Mouse (Mus musculus) adrenal gland, postnatal 36 days (tissue): ENCODE data around the gene Pdgfc. TPM values are rescaled to one million over a fixed set of nuclear protein-coding genes. Genes with fewer than 3 reads are reported as not detected.
A peak's percentile ranks its signal among the peaks of the same experiment; 100 is the strongest.

ENCODE experiments used
- DNase-seq, 2 experiments: peaks; one replicate each; pipeline ENCODE4 v3.0.0; 2021; ENCODE audit warnings: mixed read lengths in 1 of 2
- total RNA-seq, 2 experiments: library from RNA; stranded (reverse); gene quantifications; 2 replicates each; pipeline ENCODE4 v1.2.3; 2021

Gene Pdgfc
- total RNA-seq, 2 experiments from 2014 or later: 9.6 to 10.0 TPM

DNA sequence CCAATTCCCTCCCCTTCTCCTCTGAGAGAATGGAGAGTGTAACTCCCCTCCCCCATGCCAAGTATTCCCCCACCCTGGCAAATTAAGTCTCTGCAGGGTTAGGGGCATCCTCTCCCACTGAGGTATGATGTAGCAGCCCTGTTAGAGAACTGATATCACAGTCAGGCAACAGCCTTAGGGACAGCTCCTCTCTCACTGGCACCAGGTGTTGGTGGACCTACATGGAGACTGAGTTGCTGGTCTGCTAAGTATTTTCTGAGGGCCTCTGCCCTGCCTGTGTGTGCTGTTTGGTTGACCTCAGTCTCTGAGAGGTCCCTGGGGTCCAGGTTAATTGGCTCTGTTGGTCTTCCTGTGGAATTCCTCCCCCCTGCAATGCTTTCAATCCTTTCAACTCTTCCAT lies 114.0 kb downstream of the Pdgfc start:
- DNase-seq: no peak

DNA sequence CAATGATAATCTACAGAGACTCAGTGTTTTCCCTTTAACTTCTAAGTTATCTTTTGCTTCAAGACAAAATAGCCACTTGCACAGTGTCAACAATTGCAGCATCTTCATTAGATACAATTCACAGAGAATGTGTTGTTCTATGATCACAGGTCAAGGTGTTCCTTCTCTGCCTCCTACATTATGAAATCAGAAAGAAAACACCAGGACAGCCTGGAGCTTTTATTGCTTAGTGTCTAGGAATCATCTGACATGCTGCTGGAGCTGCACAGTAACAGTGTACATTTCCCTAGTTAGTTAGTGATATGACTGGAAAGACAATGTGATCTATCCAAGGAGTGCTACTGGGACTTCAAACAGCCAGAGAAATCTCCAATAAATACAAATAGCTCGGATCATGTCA lies 118.2 kb downstream of the Pdgfc start:
- no peak for DNase-seq

DNA sequence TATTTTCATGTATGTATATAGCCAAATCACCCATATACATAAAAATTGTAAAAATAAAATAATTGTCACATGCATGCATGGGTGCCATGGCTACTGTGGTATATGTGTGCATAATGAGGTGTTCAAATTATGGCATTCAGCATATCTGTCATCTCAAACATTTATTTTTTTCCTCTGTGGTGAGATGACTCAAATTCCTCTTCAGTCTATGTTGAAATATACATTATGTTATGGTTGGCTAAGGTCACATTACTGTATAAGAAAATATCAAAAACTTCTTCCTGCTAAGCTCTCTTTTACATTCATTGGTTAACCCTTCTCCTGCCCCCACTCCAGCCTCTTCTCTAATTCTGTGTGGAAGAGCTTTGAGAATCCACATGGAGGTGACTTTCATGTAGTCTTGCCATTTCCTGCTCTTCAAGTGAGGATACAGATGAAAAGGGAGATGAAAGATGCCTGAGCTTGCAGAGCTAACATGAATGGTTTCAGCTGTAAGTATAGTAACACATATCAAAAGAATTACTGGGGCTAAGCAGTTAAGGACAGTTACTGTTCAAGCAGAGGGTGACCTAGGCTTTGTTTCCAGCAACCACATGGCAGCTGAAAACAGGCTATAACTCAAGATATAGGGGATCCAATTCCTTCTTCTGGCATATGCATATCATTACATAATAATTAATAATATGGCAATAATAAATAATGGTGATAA lies 124.4 kb downstream of the Pdgfc start:
- DNase-seq: no peak

DNA sequence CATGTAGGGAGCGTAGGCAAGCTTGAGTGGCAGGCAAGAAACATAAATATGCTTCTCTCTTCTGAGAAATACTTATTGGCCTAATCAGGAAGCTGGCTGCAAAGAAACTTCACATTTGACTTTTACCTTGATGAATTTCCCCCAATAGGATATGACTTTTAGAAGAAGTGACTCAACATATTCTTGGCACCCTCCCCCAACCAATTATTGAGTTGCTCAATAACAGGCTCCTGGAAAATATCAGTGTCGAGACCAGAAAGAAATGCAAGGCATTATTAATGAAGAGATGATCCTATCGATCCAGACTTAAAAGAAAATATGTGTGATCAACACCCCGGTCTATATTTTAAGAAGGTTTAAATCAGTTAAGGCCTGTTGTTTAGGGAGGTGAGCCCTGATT lies 125.9 kb downstream of the Pdgfc start:
- DNase-seq: no peak

DNA sequence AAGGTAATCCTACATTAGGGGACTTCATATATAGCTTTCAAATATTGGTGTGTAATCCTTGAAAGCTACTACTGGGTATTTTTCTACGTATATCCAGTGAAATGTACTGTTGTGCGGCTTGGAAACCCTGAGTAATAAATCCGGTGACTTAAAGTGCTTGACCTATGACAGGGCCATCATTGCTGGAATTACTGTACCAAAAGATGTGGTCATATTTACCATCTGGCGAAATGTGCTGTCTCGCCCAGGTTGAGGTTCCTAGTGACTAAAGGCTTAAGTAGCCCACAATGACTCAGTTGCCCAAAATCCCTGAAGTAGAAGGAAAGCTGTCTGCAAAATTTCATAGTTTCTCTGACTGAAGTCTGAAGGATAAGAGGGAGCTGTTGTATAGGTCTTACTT lies 127.9 kb downstream of the Pdgfc start:
- DNase-seq: no peak

DNA sequence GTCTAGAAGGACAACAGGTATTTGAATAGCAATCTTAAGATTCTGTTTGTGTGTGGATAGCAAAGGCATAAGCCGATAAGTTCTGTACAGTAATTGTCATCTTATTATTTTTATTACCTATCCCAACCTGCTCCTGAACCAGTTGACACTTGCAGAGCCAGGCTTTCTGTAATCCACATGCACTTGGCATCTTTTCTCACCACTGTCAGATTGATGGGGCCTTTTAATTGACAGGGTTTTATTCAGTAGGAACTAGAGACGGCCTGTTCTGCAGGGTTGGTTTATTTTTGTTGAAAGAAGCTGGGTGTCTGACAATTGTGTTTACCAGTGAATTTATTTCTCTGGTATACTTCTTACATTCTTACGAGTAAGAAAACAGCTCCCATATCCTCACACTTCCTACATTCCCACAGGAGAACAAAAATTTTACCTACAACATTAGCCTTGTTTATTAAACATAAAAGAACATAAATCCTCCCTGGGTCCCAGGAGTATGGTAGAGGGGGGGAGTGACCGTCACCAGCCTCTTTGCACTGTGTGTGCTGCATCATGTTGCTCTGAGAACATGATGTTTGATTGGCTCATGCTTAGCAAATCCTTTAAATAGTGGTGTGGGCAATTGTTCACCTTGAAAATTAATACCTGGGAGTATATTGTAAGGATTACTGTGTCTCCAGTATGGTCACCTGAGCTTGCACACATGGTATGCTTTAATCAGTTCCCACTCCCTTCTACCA lies 134.0 kb downstream of the Pdgfc start:
- DNase-seq: no peak

DNA sequence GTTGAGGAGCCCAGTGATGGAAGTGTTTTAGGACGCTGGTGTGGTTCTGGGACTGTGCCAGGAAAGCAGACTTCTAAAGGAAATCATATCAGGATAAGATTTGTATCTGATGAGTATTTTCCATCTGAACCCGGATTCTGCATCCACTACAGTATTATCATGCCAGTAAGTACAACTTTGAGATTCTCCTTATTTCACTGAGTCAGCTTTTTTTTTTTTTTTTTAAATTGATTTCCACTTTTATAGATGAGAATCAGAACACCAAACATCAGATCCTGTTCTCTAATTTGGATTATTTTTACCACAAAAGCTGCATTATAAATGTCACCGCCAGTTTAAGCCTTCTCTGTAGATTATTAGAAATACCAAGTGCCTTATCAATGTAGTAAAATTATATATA lies 138.6 kb downstream of the Pdgfc start:
- no peak for DNase-seq

DNA sequence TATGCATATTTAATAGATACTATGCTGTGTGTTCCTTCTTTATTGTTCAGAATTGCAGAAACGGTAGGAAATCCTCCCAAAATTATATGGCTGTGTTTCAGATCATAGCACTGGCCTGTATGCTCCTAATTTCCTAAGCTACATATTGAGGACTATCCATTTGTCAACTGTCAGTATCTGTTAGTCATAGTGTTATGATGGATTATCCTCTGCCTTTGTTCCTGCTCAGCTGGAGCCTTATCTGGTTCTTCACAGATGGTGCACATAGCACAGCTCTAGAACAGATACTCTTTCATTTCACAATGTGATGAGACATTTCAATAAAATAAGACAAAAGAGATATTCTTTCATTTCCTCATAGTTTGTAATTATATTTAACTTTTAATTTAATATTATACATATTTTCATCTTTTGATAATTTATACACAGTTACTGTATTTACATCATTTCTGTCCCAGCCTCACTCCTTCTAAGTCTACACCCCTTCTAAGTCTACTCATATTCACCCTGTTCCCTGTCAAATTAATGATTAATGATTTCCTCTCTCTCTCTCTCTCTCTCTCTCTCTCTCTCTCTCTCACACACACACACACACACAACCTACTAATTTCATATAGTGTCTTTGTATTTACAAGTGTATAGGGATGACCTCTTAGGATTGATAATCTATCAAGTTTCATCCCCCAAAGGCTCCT lies 145.2 kb downstream of the Pdgfc start:
- DNase-seq: no peak

DNA sequence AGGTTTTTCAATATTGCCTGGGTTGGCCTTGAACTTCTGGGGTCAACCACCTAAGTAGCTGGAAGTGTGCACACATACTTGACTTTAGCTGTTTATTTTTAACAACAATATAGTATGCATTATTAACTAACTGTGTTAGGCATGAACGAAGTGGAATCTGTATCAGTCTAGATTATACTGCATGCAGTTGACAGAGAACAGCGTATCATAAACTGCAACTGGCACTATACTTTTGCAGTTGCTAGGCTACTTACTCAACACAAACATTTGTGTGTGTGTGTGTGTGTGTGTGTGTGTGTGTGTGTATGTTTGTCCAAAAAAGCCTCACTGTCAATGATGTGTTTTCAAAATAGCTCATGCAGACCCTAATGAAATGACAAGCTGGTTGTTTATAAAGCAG lies 160.7 kb downstream of the Pdgfc start:
- no peak for DNase-seq

DNA sequence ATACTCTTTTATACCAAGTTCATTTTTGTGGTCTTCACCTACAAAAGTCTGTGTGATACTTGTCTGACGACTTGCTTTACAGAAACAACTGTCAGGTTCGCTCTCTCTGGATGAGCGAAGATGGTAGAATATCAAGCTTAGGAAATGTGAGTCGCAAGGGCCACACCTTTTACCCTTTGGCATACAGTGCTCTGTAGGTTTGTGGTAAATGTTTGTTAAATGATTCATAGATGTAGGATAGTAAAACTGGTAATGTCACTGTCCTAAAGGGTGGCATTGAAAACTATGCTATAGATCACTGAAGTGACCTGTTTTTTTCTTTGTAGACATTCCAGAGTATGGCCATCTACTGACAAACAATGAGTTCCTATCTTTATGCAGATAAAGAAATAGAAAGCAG lies 161.4 kb downstream of the Pdgfc start:
- no peak for DNase-seq

DNA sequence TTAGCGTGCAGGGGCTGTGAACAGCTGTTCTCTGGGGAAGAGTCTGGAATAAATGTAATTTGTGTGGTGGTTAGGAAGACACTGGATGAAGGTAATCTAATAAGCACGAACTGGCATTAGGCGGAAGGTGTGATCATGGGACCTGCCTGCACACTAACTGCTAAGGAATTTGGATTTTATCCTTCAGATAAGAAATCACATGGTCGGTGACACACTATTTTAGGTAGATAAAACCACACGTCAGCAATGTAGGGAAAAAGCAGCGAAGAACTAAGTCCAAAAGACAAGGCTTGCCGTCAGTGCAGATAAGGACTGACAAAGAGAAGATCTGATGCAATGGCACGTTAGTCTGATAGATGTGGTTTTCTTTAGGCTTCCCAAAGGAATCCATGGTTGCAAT lies 164.4 kb downstream of the Pdgfc start:
- no peak for DNase-seq

DNA sequence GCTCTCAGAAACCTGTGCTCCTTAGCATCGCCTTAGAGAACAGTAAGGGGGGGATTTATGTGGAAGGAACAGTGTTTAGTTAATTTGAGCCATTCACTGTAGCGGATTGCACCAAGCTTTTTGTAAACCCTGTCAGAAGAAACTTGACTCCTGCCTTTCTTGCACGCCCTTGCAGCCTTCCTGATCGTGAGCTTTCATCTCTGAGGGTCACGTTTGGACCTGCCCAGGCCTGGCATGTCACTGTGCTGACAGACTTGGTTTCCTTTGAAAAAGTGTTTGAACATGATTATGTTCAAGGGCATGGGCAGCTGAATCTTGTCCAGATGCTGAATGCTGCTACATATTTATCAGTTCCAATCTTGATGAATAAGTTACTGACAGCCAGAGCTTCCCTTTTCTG lies 169.0 kb downstream of the Pdgfc start:
- peak; percentile 6 to 21 for DNase-seq

DNA sequence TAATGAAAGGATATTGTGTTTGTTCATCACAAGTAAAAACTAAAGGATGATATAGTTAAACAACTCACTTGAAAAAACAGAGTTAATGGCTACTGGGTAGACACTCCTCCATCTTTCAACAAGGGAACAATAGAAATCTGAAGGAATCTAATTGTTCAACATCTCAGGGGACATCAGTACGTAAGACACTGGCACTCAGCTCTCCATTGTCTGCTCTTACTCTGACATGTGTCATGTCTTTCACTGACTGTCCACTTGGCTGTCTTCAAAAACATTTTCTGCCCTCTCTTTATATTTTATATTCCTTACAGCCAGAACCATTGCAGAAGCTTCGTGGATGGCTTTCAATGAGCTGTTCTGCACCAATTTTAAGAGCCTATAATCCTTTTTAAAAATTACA lies 172.0 kb downstream of the Pdgfc start:
- DNase-seq: no peak

DNA sequence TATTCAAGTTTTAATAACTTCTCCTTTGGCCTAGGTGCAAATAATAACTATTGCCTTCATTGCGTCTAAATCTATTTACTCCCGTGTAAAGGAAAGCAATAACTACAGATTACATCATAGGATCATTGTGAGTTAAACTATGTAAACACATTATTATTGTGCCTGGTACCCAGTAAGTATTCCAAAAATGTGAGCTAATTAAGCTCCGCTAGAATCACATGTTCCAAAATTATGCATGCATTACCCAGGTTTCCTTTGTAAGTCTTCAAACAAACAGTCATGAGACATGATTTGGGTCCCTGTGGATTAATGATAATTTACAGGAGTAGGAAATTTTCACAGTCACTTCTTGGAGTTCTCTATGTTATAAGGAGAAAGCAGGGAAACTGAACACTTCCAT lies 174.9 kb downstream of the Pdgfc start:
- DNase-seq: no peak

DNA sequence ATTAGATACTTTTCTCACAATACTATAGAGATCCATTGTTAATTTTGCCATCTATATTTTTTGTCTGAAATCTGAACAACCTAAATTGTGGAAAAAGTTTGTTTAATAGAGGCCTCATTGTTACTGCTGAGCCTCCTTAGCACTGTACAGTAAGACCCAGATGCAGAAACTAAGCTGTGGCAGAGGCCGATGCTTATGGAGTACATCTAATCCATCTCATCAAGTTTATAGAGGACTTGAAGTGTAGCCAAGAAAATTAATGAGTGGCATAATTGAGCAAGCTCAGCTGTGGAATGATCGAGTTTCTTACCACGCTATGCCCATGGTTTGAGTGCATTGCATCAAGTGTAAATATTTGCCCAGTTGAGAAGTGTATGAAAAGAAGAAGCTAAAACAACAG lies 175.4 kb downstream of the Pdgfc start:
- DNase-seq: no peak

DNA sequence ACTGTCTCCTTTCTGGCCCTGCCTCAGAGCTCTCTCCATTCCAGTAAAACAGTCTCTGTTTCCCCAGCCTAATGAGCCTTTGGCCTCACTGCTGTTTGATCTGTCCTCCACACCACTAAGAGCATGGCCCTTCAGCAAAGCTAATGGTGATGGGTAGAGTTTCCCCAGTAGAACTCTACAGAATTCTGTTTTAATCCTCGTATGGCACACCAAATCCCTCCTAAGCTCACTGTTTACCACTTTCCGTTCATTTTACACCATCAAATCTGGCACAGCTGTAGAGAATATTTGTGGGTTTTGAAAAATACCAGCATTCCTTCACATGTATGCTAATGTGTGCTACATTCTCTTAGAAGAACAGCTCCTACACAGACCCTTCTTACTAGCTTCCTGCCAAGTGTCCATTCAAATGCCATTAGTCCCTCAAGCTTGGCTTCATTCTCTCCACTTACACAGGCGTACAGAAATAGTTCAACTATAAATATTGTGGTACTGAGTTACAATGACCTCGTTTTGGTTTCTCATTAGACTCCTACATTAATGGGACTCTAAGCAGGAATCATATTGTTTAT lies 179.4 kb downstream of the Pdgfc start:
- no peak for DNase-seq

DNA sequence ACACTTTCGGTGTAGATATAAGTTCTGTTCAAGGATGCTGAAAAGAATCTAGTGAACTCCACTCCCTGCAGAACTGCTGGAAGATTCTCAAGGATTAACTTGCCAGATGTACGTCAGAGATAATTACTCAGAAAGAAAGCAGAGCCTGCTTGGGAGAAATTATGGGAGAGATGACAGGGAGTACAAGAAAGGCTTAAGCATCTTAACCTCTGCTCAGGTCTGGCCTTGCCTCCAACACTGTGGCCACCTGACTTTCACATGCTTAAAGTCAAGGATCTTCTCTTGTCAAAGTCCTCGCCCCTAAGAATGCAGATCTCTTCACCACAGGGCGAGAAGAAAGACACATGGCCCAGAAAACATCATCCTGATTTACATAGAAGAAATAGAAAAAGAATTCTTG lies 185.5 kb downstream of the Pdgfc start:
- DNase-seq: no peak

DNA sequence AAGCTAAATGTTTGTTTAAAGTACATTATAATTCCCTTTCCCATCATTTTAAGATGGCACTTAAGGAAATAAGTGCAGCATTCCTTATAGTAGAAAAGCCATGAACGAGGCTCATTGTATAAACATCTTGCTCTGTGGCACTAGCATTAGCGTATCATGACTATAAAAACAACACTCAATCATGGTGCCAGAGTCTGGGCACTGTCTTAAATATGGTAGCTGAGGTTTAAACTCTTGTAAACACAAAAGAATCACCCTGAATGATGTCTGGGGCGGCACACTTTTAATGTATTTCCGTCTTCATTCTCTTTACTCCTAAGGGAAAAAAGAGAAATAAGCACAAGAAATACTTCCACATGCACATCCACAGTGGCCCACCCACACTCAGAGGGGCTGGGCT lies 192.1 kb downstream of the Pdgfc start:
- no peak for DNase-seq

DNA sequence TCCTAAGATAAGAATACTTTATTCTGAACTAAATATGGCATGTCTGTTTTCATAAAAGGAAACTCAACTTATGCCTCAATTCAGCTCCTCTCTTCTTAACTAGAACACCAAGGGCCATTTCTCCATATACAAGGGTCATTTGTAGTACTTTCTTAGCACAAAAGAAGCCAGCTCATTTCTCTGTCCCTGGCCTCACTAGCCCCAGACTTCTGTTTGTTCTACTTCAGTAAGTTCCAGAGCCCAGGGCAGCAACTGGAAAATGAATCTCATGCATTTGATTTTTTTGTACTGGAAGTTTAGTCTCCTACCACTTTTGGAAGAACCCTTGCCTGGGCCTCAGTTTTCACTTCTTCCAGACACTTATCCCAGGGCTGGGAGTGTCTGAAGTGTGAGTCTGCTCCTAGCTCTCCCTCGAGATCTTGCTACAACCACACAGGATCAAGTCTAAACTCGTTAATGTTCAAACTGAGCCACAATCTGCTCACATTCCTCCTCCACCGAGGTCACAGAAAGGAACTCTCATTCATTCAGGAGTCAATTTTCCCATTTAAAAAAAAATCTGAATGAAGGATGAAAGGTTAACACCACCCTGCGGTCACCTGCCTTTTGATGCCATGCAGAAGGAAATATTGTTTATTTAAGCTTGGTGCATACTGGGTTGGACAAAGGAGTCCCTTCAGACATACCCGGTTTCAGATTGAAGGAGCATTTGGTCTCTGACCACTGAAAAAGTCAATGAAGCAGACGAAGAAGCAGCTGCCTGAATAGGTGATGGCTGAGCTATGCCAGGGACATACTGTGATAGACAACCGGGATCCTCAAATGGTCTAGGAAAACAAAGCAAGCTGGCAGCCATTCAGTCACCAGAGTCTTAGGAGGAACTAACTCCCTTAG lies 206.7 kb downstream of the Pdgfc start:
- no peak for DNase-seq

DNA sequence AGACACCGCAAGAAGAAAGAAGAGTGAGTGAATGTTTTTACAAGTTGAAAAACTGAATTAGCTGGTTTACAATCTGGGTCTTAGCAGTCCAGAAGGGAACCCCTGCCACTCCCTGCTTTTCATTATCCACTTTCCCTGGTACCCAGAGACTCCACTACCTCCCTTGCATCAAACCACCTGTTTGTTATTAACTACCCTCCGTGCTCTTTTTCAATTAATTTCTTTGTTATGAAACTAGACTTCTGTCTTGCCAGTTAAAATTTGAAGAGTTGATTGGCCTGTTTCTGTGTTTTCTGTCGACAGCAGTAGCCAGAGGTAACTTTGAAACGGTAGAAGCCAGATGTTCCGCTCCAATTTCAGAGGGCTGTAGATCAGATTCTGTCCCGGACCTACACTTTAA lies 207.4 kb downstream of the Pdgfc start:
- no peak for DNase-seq

DNA sequence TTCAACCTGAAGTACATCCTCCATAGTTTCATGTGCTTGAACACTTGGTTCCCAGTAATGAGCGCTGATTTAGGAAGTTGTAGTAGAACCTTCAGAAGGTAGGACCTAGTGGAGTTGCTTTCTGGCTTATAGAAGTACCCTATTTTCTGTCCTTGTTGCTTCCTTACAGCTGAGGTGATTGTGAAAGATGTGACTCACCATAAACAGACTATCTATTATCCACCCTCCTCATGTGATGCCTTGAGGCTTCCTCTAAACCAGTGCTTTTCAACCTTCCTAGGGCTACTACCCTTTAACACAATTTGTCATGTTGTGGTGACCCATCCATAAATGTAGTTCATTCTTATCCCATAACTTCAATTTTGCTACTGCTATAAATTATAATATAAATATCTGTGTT lies 226.6 kb downstream of the Pdgfc start:
- DNase-seq: no peak
